Mouse (Mus musculus) CH12.LX (cell line): ENCODE measurements around the gene Asic2. TPM values are rescaled to one million over a fixed set of nuclear protein-coding genes. Genes with fewer than 3 reads are reported as not detected.

ENCODE experiments used
- DNase-seq: peaks from one replicate; pipeline ENCODE4 v3.0.0-alpha.2; 2013; ENCODE audit errors: extremely low read depth
- H3K27ac ChIP-seq: 2 replicates; pipeline ENCODE4 v1.5.1; 2012; ENCODE audit warnings: low read depth, mild to moderate bottlenecking, control low read depth, moderate library complexity; ENCODE audit not compliant: insufficient read depth
- H3K27me3 ChIP-seq: replicated peaks from 2 replicates; pipeline ENCODE3; 2012; ENCODE audit warnings: inconsistent platforms
- H3K36me3 ChIP-seq, 2 experiments: replicated peaks in 1 of 2; 2 replicates each; pipeline versions ENCODE3 to v1.6.1; 2012; ENCODE audit warnings: inconsistent platforms in 1 of 2, low read length in 1 of 2, mild to moderate bottlenecking in 1 of 2, mixed read lengths in 1 of 2, moderate library complexity in 1 of 2; ENCODE audit not compliant: control insufficient read depth in 1 of 2, insufficient read depth in 1 of 2
- H3K4me1 ChIP-seq, 2 experiments: 2 replicates each; pipeline ENCODE4 v1.6.1; 2012; ENCODE audit warnings: inconsistent platforms in 1 of 2, moderate library complexity in 1 of 2; ENCODE audit not compliant: insufficient read depth in 2 of 2, control insufficient read depth in 1 of 2
- H3K4me2 ChIP-seq: 2 replicates; pipeline ENCODE4 v1.6.1; 2012; ENCODE audit warnings: low read depth, mild to moderate bottlenecking, control low read depth; ENCODE audit not compliant: poor library complexity, insufficient read depth, severe bottlenecking
- H3K4me3 ChIP-seq, 3 experiments: fragments of 150-350 bp in 1 of 3; sonication (generic) in 1 of 3; replicated peaks in 1 of 3; 2 replicates each; pipeline versions ENCODE3 to v1.5.1; 2011 to 2012; ENCODE audit warnings: low read depth in 2 of 3, low read length in 2 of 3, mild to moderate bottlenecking in 2 of 3, moderate library complexity in 2 of 3, control low read depth in 1 of 3, improper control_type of control experiment in 1 of 3, inconsistent platforms in 1 of 3, mixed read lengths in 1 of 3; ENCODE audit not compliant: poor library complexity in 1 of 3
- H3K79me2 ChIP-seq: replicated peaks from 2 replicates; pipeline ENCODE4 v1.6.1; 2012; ENCODE audit warnings: mild to moderate bottlenecking, moderate library complexity; ENCODE audit not compliant: control insufficient read depth, poor library complexity, insufficient read depth, severe bottlenecking; ENCODE audit errors: extremely low read depth
- H3K9ac ChIP-seq: 2 replicates; pipeline ENCODE4 v1.6.1; 2012; ENCODE audit warnings: low read depth, mild to moderate bottlenecking, control low read depth, moderate library complexity; ENCODE audit not compliant: insufficient read depth
- H3K9me3 ChIP-seq: replicated peaks from 2 replicates; pipeline ENCODE3; 2012; ENCODE audit warnings: low read length, inconsistent platforms, mixed read lengths
- CHD1 ChIP-seq: IDR thresholded peaks from 2 replicates; pipeline ENCODE4 v1.6.1; 2012; ENCODE audit warnings: low read depth, low read length, improper control_type of control experiment, inconsistent platforms
- CTCF ChIP-seq, 2 experiments: IDR thresholded peaks in 1 of 2; conservative IDR thresholded peaks in 1 of 2; 2 replicates each; pipeline ENCODE4 v1.5.1; 2011 to 2012; ENCODE audit warnings: low read depth in 2 of 2, low read length in 2 of 2, improper control_type of control experiment in 1 of 2, inconsistent platforms in 1 of 2, mild to moderate bottlenecking in 1 of 2, moderate library complexity in 1 of 2
- GABPA ChIP-seq: IDR thresholded peaks from 2 replicates; pipeline ENCODE4 v1.6.1; 2012; ENCODE audit warnings: low read depth, low read length, improper control_type of control experiment, inconsistent platforms; ENCODE audit not compliant: insufficient replicate concordance
- JUND ChIP-seq: conservative IDR thresholded peaks from 2 replicates; pipeline ENCODE4 v1.6.1; 2011; ENCODE audit warnings: low read depth, low read length, improper control_type of control experiment
- MAX ChIP-seq: IDR thresholded peaks from 2 replicates; pipeline ENCODE4 v1.6.1; 2011; ENCODE audit warnings: low read length, improper control_type of control experiment
- MAZ ChIP-seq: IDR thresholded peaks from 2 replicates; pipeline ENCODE4 v1.6.1; 2012; ENCODE audit warnings: low read depth, mild to moderate bottlenecking, inconsistent platforms, low read length, improper control_type of control experiment, moderate library complexity
- NELFE ChIP-seq: IDR thresholded peaks from 2 replicates; pipeline ENCODE4 v1.6.1; 2011; ENCODE audit warnings: low read depth, low read length, improper control_type of control experiment
- PAX5 ChIP-seq: IDR thresholded peaks from 2 replicates; pipeline ENCODE4 v1.6.1; 2012; ENCODE audit warnings: low read length, inconsistent platforms, mixed read lengths
- POLR2A ChIP-seq: IDR thresholded peaks from 2 replicates; pipeline ENCODE4 v1.6.1; 2011; ENCODE audit warnings: low read depth, mild to moderate bottlenecking, improper control_type of control experiment, low read length
- RAD21 ChIP-seq: IDR thresholded peaks from 2 replicates; pipeline ENCODE4 v1.6.1; 2011; ENCODE audit warnings: low read depth, mild to moderate bottlenecking, low read length, improper control_type of control experiment, moderate library complexity
- SMC3 ChIP-seq: IDR thresholded peaks from 2 replicates; pipeline ENCODE4 v1.6.1; 2011; ENCODE audit warnings: low read depth, low read length, improper control_type of control experiment
- TCF12 ChIP-seq: IDR thresholded peaks from 2 replicates; pipeline ENCODE4 v1.6.1; 2014; ENCODE audit warnings: low read depth, mild to moderate bottlenecking, inconsistent platforms, low read length, improper control_type of control experiment
- UBTF ChIP-seq: IDR thresholded peaks from 2 replicates; pipeline ENCODE4 v1.6.1; 2012; ENCODE audit warnings: low read depth, mild to moderate bottlenecking, inconsistent platforms, low read length, improper control_type of control experiment, moderate library complexity
- USF1 ChIP-seq: IDR thresholded peaks from 2 replicates; pipeline ENCODE4 v1.6.1; 2014; ENCODE audit warnings: low read depth, mild to moderate bottlenecking, inconsistent platforms, low read length, improper control_type of control experiment
- ZNF384 ChIP-seq: IDR thresholded peaks from 2 replicates; pipeline ENCODE4 v1.6.1; 2012; ENCODE audit warnings: low read depth, low read length, improper control_type of control experiment, inconsistent platforms
- dilution Hi-C: fragments of 300-500 bp; cut with MboI; formaldehyde crosslinking; loops from 2 replicates; pipeline ENCODE4 v1.14.3; 2020; ENCODE audit warnings: low sequenced_read_pairs; ENCODE audit not compliant: extremely low pct_unique_long_range_greater_than_20kb, extremely low pct_ligation_motif_present
- in situ Hi-C: fragments of 300-500 bp; cut with MboI; formaldehyde crosslinking; loops from 3 replicates; pipeline ENCODE4 v1.14.3; 2019; ENCODE audit warnings: low sequenced_read_pairs, low pct_ligation_motif_present, low pct_unique_long_range_greater_than_20kb, mixed read lengths
- polyA plus RNA-seq: library from polyadenylated mRNA; unstranded; fragments of >175 nt; gene quantifications from 2 replicates; pipeline ENCODE4 v1.2.1, GENCODE M21; 2012; ENCODE audit warnings: low read depth; ENCODE audit not compliant: insufficient read length
- total RNA-seq, 2 experiments: library from RNA; depleted of rRNA; stranded (reverse); fragments of 300-350 nt in 1 of 2; fragments of >200 nt in 1 of 2; gene quantifications; 2 replicates each; pipeline ENCODE4 v1.2.3; 2012 to 2014

The Asic2 gene
- total and polyA plus RNA-seq, 3 experiments, result not detected

DNA sequence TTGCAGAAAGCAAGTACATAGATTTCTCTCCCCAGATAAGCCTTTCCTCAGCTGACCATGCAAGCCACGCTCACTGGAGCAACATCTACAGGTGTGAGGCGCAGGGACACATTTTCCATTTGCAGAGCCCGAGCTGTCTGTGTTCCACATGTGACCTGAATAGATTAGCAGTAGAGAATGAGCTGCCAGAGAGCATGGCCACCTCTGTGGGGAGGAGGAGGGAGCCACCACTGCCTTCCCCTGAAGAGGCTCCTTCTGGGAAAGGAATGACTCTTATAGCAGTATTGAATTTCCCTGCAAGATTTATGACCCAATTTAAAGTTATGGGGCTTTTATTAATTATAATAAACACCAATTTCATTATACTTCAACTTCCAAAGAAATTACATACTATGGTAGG lies 230.5 kb downstream of the Asic2 start:
- Histone ChIP-seq H3K27me3 (peaks cover 97% of the 10 kb centered on the region), H3K27ac (no peak overlapping the region), H3K9ac (no peak overlapping the region), H3K4me2 (no peak overlapping the region), H3K4me1 (peaks cover 3 to 6% of the 10 kb centered on the region in 2 experiments; a peak in 3 of 4 replicates), H3K4me3 (no peak overlapping the region), H3K79me2 (no peaks in the 10 kb centered on the region), H3K9me3 (no peaks in the 10 kb centered on the region), H3K36me3 (no peaks in the 10 kb centered on the region)
- no peak for DNase-seq
- TF ChIP-seq RAD21 (no peak), MAX (no peak), POLR2A (no peak), GABPA (no peak), JUND (no peak), PAX5 (no peak), UBTF (no peak), USF1 (no peak)
- dilution Hi-C loops, result no loop called here
- in situ Hi-C loops, result no loop called here

DNA sequence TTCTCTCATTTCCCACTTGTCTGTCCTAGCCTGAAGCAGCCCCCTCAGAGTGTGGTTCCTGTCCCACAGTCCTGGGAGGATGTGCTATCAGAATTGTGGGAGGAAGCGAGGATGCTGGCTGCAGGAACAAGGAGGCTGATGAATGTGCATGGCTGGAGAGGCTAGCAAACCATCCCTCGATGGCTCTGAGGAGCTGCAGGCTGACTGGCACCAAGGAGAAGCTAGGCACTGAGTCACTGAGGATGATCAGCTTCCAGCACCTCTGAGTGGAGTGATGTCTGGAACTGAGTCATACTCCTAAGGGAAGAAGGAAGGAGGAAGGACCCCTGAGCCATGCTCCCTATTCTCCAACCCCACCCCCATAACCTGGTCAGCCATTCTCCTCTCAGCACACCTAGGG lies 246.2 kb downstream of the Asic2 start:
- TF ChIP-seq SMC3, result no peak
- TF ChIP-seq ZNF384, result no peak
- no peak for TF ChIP-seq CTCF (conservative IDR thresholded peaks at IDR 0.05 in 1 of 2, IDR thresholded peaks at IDR 0.05 in 1 of 2; ENCODE audit: low read depth in 2 of 2, low read length in 2 of 2)
- TF ChIP-seq MAZ, result no peak
- TF ChIP-seq CHD1, result no peak
- TF ChIP-seq, all 38 proteins: peak for 0
- dilution Hi-C loops (no loop called here), in situ Hi-C loops (no loop called here)
- no peaks in the 10 kb centered on the region for H3K36me3 ChIP-seq
- no peaks in the 10 kb centered on the region for H3K79me2 ChIP-seq
- H3K9ac ChIP-seq, result no peak overlapping the region
- H3K4me3 ChIP-seq, result no peak overlapping the region
- no peak for DNase-seq
- H3K27me3 ChIP-seq, result peaks cover 92% of the 10 kb centered on the region
- H3K9me3 ChIP-seq, result no peaks in the 10 kb centered on the region
- no peak overlapping the region for H3K4me2 ChIP-seq
- no peak overlapping the region for H3K27ac ChIP-seq
- H3K4me1 ChIP-seq, result no peaks in the 10 kb centered on the region

DNA sequence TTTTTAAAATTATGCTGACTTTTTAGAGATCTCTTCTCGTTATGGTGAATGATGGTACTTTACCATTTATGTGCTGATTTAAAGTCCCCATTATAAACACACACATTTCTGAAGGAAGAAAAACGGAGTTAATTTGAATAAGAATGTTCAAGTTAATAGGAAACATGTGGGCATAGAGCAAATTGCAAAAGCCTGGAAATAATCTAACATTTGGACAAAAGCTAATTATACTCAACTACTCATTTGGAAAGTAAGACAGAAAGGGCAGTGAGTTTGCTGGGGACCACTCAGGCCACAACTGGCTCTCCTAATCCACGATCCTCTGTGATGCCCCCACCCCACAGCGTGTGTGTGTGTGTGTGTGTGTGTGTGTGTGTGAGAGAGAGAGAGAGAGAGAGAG lies 253.5 kb downstream of the Asic2 start:
- no peaks in the 10 kb centered on the region for H3K36me3 ChIP-seq
- no peak overlapping the region for H3K4me3 ChIP-seq
- no peaks in the 10 kb centered on the region for H3K79me2 ChIP-seq
- in situ Hi-C loops, result no loop called here
- no peak overlapping the region for H3K9ac ChIP-seq
- H3K4me1 ChIP-seq, result no peaks in the 10 kb centered on the region
- no peak for DNase-seq
- peaks cover 88% of the 10 kb centered on the region for H3K27me3 ChIP-seq
- no peak overlapping the region for H3K4me2 ChIP-seq
- H3K9me3 ChIP-seq, result no peaks in the 10 kb centered on the region
- H3K27ac ChIP-seq, result no peak overlapping the region
- dilution Hi-C loops, result no loop called here
- TF ChIP-seq NELFE (no peak), TCF12 (no peak)
